Mouse (Mus musculus) kidney, embryonic 15.5 days (tissue): Measurements from ENCODE around the gene Ntrk2. TPM values are rescaled to one million over a fixed set of nuclear protein-coding genes. Genes with fewer than 3 reads are reported as not detected.

Experiments
- ATAC-seq: fragments of 200-750 bp; cut with Nextera tagmentation; replicated peaks from 2 replicates; pipeline ENCODE4 v1.8.0; 2017; ENCODE audit warnings: moderate TSS enrichment; ENCODE audit not compliant: low FRiP score
- H3K27ac ChIP-seq: fragments of 300-500 bp; sonication (generic); 2 replicates; pipeline ENCODE4 v1.5.1; 2015; ENCODE audit warnings: mild to moderate bottlenecking, inconsistent platforms
- H3K27me3 ChIP-seq: fragments of 300-500 bp; sonication (generic); 2 replicates; pipeline ENCODE4 v1.6.1; 2015; ENCODE audit warnings: inconsistent platforms
- H3K36me3 ChIP-seq: fragments of 300-500 bp; sonication (generic); 2 replicates; pipeline ENCODE4 v1.6.1; 2015; ENCODE audit warnings: inconsistent platforms
- H3K4me1 ChIP-seq: fragments of 300-500 bp; sonication (generic); 2 replicates; pipeline ENCODE4 v1.6.1; 2015; ENCODE audit warnings: inconsistent platforms
- H3K4me2 ChIP-seq: fragments of 300-500 bp; sonication (generic); 2 replicates; pipeline ENCODE4 v1.6.1; 2015; ENCODE audit warnings: moderate library complexity, mild to moderate bottlenecking, inconsistent platforms
- H3K4me3 ChIP-seq: fragments of 300-500 bp; sonication (generic); replicated peaks from 2 replicates; pipeline ENCODE4 v1.5.1; 2015; ENCODE audit warnings: mild to moderate bottlenecking, inconsistent platforms
- H3K9ac ChIP-seq: fragments of 300-500 bp; sonication (generic); 2 replicates; pipeline ENCODE4 v1.6.1; 2015; ENCODE audit warnings: mild to moderate bottlenecking, inconsistent platforms
- H3K9me3 ChIP-seq: fragments of 300-500 bp; sonication (generic); replicated peaks from 2 replicates; pipeline ENCODE4 v1.6.1; 2016; ENCODE audit warnings: inconsistent platforms
- WGBS: fragments of 180-500 bp; shearing (Covaris S2); methylation state at CpG from one replicate; pipeline ENCODE4 v1.1.7; 2015; ENCODE audit warnings: mixed read lengths; 5-methylcytosine and 5-hydroxymethylcytosine counted together
- polyA plus RNA-seq: library from polyadenylated mRNA; unstranded; fragments of >200 nt; fragmentation: Nextera tagmentation; extraction: Ambion mirVana; gene quantifications from 2 replicates; pipeline ENCODE4 v1.2.1, GENCODE M21; 2015

The Ntrk2 gene
- polyA plus RNA-seq, 1 experiment from 2014 or later = 8.6 TPM

- Histone ChIP-seq H3K9me3 (no peaks in the 10 kb centered on the region), H3K36me3 (no peaks in the 10 kb centered on the region), H3K4me1 (no peaks in the 10 kb centered on the region), H3K27ac (no peak overlapping the region), H3K9ac (no peak overlapping the region), H3K4me2 (no peak overlapping the region), H3K4me3 (no peak overlapping the region), H3K27me3 (no peaks in the 10 kb centered on the region)
- WGBS = 87% methylated on average over 4 of the region's 4 CpGs
- ATAC-seq = no peak
These were observed 42.2 kb downstream of the Ntrk2 start for GRCm38 (mm10) chr13:58848578-58848977.

- Histone ChIP-seq H3K27ac (no peak overlapping the region), H3K4me1 (no peaks in the 10 kb centered on the region), H3K9ac (no peak overlapping the region), H3K27me3 (no peaks in the 10 kb centered on the region), H3K4me2 (no peak overlapping the region), H3K4me3 (no peak overlapping the region), H3K9me3 (no peaks in the 10 kb centered on the region), H3K36me3 (no peaks in the 10 kb centered on the region)
- 76% methylated on average over 6 of the region's 6 CpGs for WGBS
- ATAC-seq = no peak
These were observed 47.3 kb downstream of the Ntrk2 start for GRCm38 (mm10) chr13:58853685-58854084.

- WGBS = 80% methylated on average over 10 of the region's 10 CpGs
- Histone ChIP-seq H3K4me2 (no peak overlapping the region), H3K4me3 (no peak overlapping the region), H3K9ac (no peak overlapping the region), H3K9me3 (no peaks in the 10 kb centered on the region), H3K36me3 (no peaks in the 10 kb centered on the region), H3K27me3 (no peaks in the 10 kb centered on the region), H3K27ac (no peak overlapping the region), H3K4me1 (no peaks in the 10 kb centered on the region)
- ATAC-seq = no peak
These were observed 59.9 kb downstream of the Ntrk2 start for GRCm38 (mm10) chr13:58866239-58866638.

- no peak for ATAC-seq
- H3K9me3 ChIP-seq = no peaks in the 10 kb centered on the region
- no peak overlapping the region for H3K27ac ChIP-seq
- H3K4me1 ChIP-seq = no peaks in the 10 kb centered on the region
- WGBS = 79% methylated on average over 8 of the region's 8 CpGs
- no peak overlapping the region for H3K9ac ChIP-seq
- H3K36me3 ChIP-seq = no peaks in the 10 kb centered on the region
- no peaks in the 10 kb centered on the region for H3K27me3 ChIP-seq
- no peak overlapping the region for H3K4me2 ChIP-seq
- H3K4me3 ChIP-seq = no peak overlapping the region
These were observed 60.5 kb downstream of the Ntrk2 start for GRCm38 (mm10) chr13:58866776-58867435.

- no peak overlapping the region for H3K4me3 ChIP-seq
- no peak overlapping the region for H3K9ac ChIP-seq
- H3K27ac ChIP-seq = no peak overlapping the region
- no peaks in the 10 kb centered on the region for H3K27me3 ChIP-seq
- no peaks in the 10 kb centered on the region for H3K36me3 ChIP-seq
- no peak for ATAC-seq
- no peak overlapping the region for H3K4me2 ChIP-seq
- WGBS = 86% methylated on average over 3 of the region's 3 CpGs
- no peaks in the 10 kb centered on the region for H3K9me3 ChIP-seq
- no peaks in the 10 kb centered on the region for H3K4me1 ChIP-seq
These were observed 76.1 kb downstream of the Ntrk2 start for GRCm38 (mm10) chr13:58882468-58882867.

- 90% methylated on average over 5 of the region's 5 CpGs for WGBS
- Histone ChIP-seq H3K4me1 (no peaks in the 10 kb centered on the region), H3K27ac (no peak overlapping the region), H3K9ac (no peak overlapping the region), H3K27me3 (no peaks in the 10 kb centered on the region), H3K9me3 (no peaks in the 10 kb centered on the region), H3K4me2 (no peak overlapping the region), H3K36me3 (no peaks in the 10 kb centered on the region), H3K4me3 (no peak overlapping the region)
- ATAC-seq = no peak
These were observed 76.5 kb downstream of the Ntrk2 start for GRCm38 (mm10) chr13:58882916-58883315.

- WGBS = 81% methylated on average over 8 of the region's 8 CpGs
- H3K9ac ChIP-seq = no peak overlapping the region
- H3K4me3 ChIP-seq = no peak overlapping the region
- no peak overlapping the region for H3K4me2 ChIP-seq
- no peak for ATAC-seq
- no peak overlapping the region for H3K27ac ChIP-seq
- H3K36me3 ChIP-seq = no peaks in the 10 kb centered on the region
- H3K27me3 ChIP-seq = no peaks in the 10 kb centered on the region
- H3K4me1 ChIP-seq = no peaks in the 10 kb centered on the region
- H3K9me3 ChIP-seq = no peaks in the 10 kb centered on the region
These were observed 79.7 kb downstream of the Ntrk2 start for GRCm38 (mm10) chr13:58886108-58886507.

GRCm38 (mm10) chr13:58896254-58896910, 90.0 kb downstream of the Ntrk2 start:
- no peak overlapping the region for H3K9ac ChIP-seq
- no peak overlapping the region for H3K27ac ChIP-seq
- no peaks in the 10 kb centered on the region for H3K36me3 ChIP-seq
- no peak for ATAC-seq
- no peaks in the 10 kb centered on the region for H3K4me1 ChIP-seq
- no peak overlapping the region for H3K4me3 ChIP-seq
- H3K4me2 ChIP-seq = no peak overlapping the region
- no peaks in the 10 kb centered on the region for H3K27me3 ChIP-seq
- H3K9me3 ChIP-seq = 0 out of 2 replicates have a peak, but pooled peaks cover 5% of the 10 kb centered on the region
- WGBS = 66% methylated on average over 12 of the region's 12 CpGs

- H3K4me3 ChIP-seq = no peak overlapping the region
- no peaks in the 10 kb centered on the region for H3K4me1 ChIP-seq
- no peaks in the 10 kb centered on the region for H3K27me3 ChIP-seq
- H3K9me3 ChIP-seq = 0 out of 2 replicates have a peak, but pooled peaks cover 5% of the 10 kb centered on the region
- H3K4me2 ChIP-seq = no peak overlapping the region
- H3K36me3 ChIP-seq = no peaks in the 10 kb centered on the region
- ATAC-seq = no peak
- H3K9ac ChIP-seq = no peak overlapping the region
- 88% methylated on average over 2 of the region's 2 CpGs for WGBS
- no peak overlapping the region for H3K27ac ChIP-seq
These were observed 93.0 kb downstream of the Ntrk2 start for GRCm38 (mm10) chr13:58899337-58899736.

GRCm38 (mm10) chr13:58902313-58902712, 95.9 kb downstream of the Ntrk2 start:
- ATAC-seq = no peak
- Histone ChIP-seq H3K4me1 (no peaks in the 10 kb centered on the region), H3K4me3 (no peak overlapping the region), H3K27me3 (no peaks in the 10 kb centered on the region), H3K9me3 (0 out of 2 replicates have a peak, but pooled peaks cover 5% of the 10 kb centered on the region), H3K4me2 (no peak overlapping the region), H3K27ac (no peak overlapping the region), H3K9ac (no peak overlapping the region), H3K36me3 (no peaks in the 10 kb centered on the region)
- WGBS = 87% methylated on average over 8 of the region's 8 CpGs

- Histone ChIP-seq H3K27ac (no peak overlapping the region), H3K4me3 (no peak overlapping the region), H3K4me2 (no peak overlapping the region), H3K9ac (no peak overlapping the region), H3K36me3 (no peaks in the 10 kb centered on the region), H3K4me1 (no peaks in the 10 kb centered on the region), H3K9me3 (0 out of 2 replicates have a peak, but pooled peaks cover 3% of the 10 kb centered on the region), H3K27me3 (no peaks in the 10 kb centered on the region)
- WGBS = 56% methylated on average over 13 of the region's 13 CpGs
- no peak for ATAC-seq
These were observed 98.7 kb downstream of the Ntrk2 start for GRCm38 (mm10) chr13:58904742-58905735.

- WGBS = 84% methylated on average over 2 of the region's 2 CpGs
- H3K4me1 ChIP-seq = no peaks in the 10 kb centered on the region
- no peaks in the 10 kb centered on the region for H3K27me3 ChIP-seq
- H3K9ac ChIP-seq = no peak overlapping the region
- no peak overlapping the region for H3K4me3 ChIP-seq
- no peak overlapping the region for H3K27ac ChIP-seq
- ATAC-seq = no peak
- no peak overlapping the region for H3K4me2 ChIP-seq
- H3K9me3 ChIP-seq = no peaks in the 10 kb centered on the region
- no peaks in the 10 kb centered on the region for H3K36me3 ChIP-seq
These were observed 105.6 kb downstream of the Ntrk2 start for GRCm38 (mm10) chr13:58911936-58912335.
